Mouse (Mus musculus) brown adipose tissue, adult 24 weeks (tissue): ENCODE results near the gene Irf1. TPM values are rescaled to one million over a fixed set of nuclear protein-coding genes. Genes with fewer than 3 reads are reported as not detected.

ENCODE experiments used
- H3K27ac ChIP-seq: fragments of 200-500 bp; replicated peaks from 2 replicates; pipeline ENCODE4 v1.5.1; 2012; ENCODE audit warnings: low read depth, mild to moderate bottlenecking, low read length
- H3K4me1 ChIP-seq: fragments of 200-500 bp; 2 replicates; pipeline ENCODE4 v1.6.1; 2012; ENCODE audit warnings: low read length, mixed read lengths; ENCODE audit not compliant: control insufficient read depth, insufficient read depth, insufficient read length
- H3K4me3 ChIP-seq: fragments of 200-500 bp; 2 replicates; pipeline ENCODE4 v1.5.1; 2012; ENCODE audit warnings: low read depth, mild to moderate bottlenecking, low read length, moderate library complexity; ENCODE audit not compliant: insufficient read depth
- polyA plus RNA-seq: library from polyadenylated mRNA; stranded (reverse); fragments of >200 nt; gene quantifications from 2 replicates; pipeline ENCODE4 v1.2.4, GENCODE M21; 2012; ENCODE audit not compliant: missing spikeins, insufficient read depth, insufficient read length

Gene Irf1
- polyA plus RNA-seq, 1 experiment: 12.5 TPM

DNA sequence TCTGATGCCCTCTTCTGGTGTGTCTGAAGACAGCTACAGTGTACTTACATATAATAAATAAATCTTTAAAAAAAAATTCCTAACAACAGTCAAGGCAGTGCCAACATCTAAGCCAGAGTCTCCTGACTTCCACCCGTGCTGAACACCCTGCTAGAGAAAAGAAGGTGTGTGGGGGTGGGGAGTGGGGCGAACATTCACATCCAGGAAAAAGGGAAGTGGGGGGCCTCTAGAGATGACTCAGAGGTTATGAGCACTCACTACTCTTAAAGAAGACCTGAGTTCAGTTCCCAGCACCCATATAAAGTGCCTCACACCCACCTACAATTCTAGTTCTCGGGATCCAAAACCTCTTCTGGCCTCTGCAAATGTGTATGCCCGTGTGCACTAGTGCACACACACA lies 55.6 kb downstream of the Irf1 start:
- Histone ChIP-seq H3K4me3 (no peak overlapping the region), H3K27ac (no peak overlapping the region), H3K4me1 (peaks cover 22% of the 10 kb centered on the region)

Other genes starting within 250 kb of the Irf1 start
- gene Kif3a, start 202.6 kb upstream of the Irf1 start, polyA plus RNA-seq: 11.8 and 12.2 TPM in 2 replicates
- gene Il4, start 151.3 kb upstream of the Irf1 start, polyA plus RNA-seq: not detected in 2 replicates
- not detected in 2 replicates for gene Il13, start 135.3 kb upstream of the Irf1 start, polyA plus RNA-seq
- 3.9 and 4.8 TPM in 2 replicates for gene Rad50, start 62.7 kb upstream of the Irf1 start, polyA plus RNA-seq
- not detected in 2 replicates for gene Il5, start 49.2 kb upstream of the Irf1 start, polyA plus RNA-seq
- gene Gm17334, start 3.2 kb downstream of the Irf1 start, polyA plus RNA-seq: not detected in 2 replicates
- 6.5 and 7.8 TPM in 2 replicates for gene Gm12216, start 89.2 kb downstream of the Irf1 start, polyA plus RNA-seq
- 22.0 and 24.9 TPM in 2 replicates for gene Slc22a5, start 121.6 kb downstream of the Irf1 start, polyA plus RNA-seq
- 1.4 and 1.8 TPM in 2 replicates for gene Slc22a21, start 210.3 kb downstream of the Irf1 start, polyA plus RNA-seq